In genomic region chr10:18985516-18985915, GRCm38 (mm10) we compare ENCODE assay signal across 34 mouse cellular contexts.
"Had no signal": no experiment of that assay in that cellular context is flagged by ENCODE, and none has a peak within 500 bp of the region (broad histone marks: within the 10 kb centered on the region; RNA-seq: fewer than 3 reads in every experiment).

No protein-coding gene starts in this region.

- H3K27me3 ChIP-seq: heart, embryonic 13.5 days; heart, embryonic 15.5 days; hindbrain, embryonic 12.5 days; hindbrain, embryonic 13.5 days; hindbrain, embryonic 15.5 days; intestine, embryonic 15.5 days; kidney, embryonic 15.5 days had no signal

- H3K9ac ChIP-seq: heart, embryonic 12.5 days; heart, embryonic 13.5 days; heart, embryonic 15.5 days; hindbrain, embryonic 12.5 days; hindbrain, embryonic 13.5 days; hindbrain, embryonic 14.5 days; hindbrain, embryonic 15.5 days; intestine, embryonic 15.5 days; kidney, embryonic 15.5 days had no signal

- DNase-seq: heart, postnatal 10 days; heart, postnatal 14 days; heart, postnatal 36 days; heart, postnatal 4 days; kidney, adult 11 months; kidney, adult 18-20 months; kidney, adult 2 months; kidney, adult 8-10 months; kidney, adult 9 months; kidney, postnatal 10 days; kidney, postnatal 14 days; kidney, postnatal 25 days; kidney, postnatal 36 days; kidney, postnatal 4 days; layer of hippocampus, adult 9-11 months; layer of hippocampus, postnatal 36 days had no signal

- H3K9me3 ChIP-seq: heart, embryonic 12.5 days; heart, embryonic 13.5 days; heart, embryonic 15.5 days; hindbrain, embryonic 10.5 days; hindbrain, embryonic 12.5 days; hindbrain, embryonic 13.5 days; hindbrain, embryonic 15.5 days; intestine, embryonic 15.5 days; kidney, embryonic 15.5 days had no signal

- H3K27ac ChIP-seq: heart, embryonic 13.5 days; heart, embryonic 15.5 days; hindbrain, embryonic 10.5 days; hindbrain, embryonic 12.5 days; hindbrain, embryonic 13.5 days; hindbrain, embryonic 14.5 days; hindbrain, embryonic 15.5 days; hindbrain, postnatal 0 days; intestine, embryonic 15.5 days; kidney, embryonic 15.5 days; kidney, postnatal 0 days; layer of hippocampus, adult 2 months; left cerebral cortex, adult 2 months had no signal

- H3K36me3 ChIP-seq: heart, embryonic 12.5 days; heart, embryonic 13.5 days; heart, embryonic 15.5 days; hindbrain, embryonic 10.5 days; hindbrain, embryonic 12.5 days; hindbrain, embryonic 13.5 days; hindbrain, embryonic 15.5 days; intestine, embryonic 15.5 days; kidney, embryonic 15.5 days had no signal

- H3K4me1 ChIP-seq: heart, embryonic 15.5 days; hindbrain, embryonic 15.5 days; intestine, embryonic 15.5 days had no signal

- H3K4me2 ChIP-seq: heart, embryonic 12.5 days; heart, embryonic 13.5 days; heart, embryonic 15.5 days; hindbrain, embryonic 12.5 days; hindbrain, embryonic 13.5 days; hindbrain, embryonic 14.5 days; hindbrain, embryonic 15.5 days; intestine, embryonic 15.5 days; kidney, embryonic 15.5 days had no signal

- H3K4me3 ChIP-seq: heart, embryonic 12.5 days; heart, embryonic 13.5 days; heart, embryonic 15.5 days; hindbrain, embryonic 10.5 days; hindbrain, embryonic 12.5 days; hindbrain, embryonic 13.5 days; hindbrain, embryonic 15.5 days; intestine, embryonic 15.5 days; kidney, embryonic 15.5 days; layer of hippocampus, adult 2 months; left cerebral cortex, adult 2 months had no signal

- ATAC-seq: hindbrain, embryonic 16.5 days; hindbrain, postnatal 0 days; inflammation-experienced regulatory T-cells, adult 6 months; intestine, embryonic 15.5 days; intestine, embryonic 16.5 days; intestine, postnatal 0 days had no signal
